Mouse (Mus musculus) cortical plate, adult 2 months (tissue): Measurements from ENCODE around the gene Atp2b2. TPM values are rescaled to one million over a fixed set of nuclear protein-coding genes. Genes with fewer than 3 reads are reported as not detected.

Source experiments
- H3K27ac ChIP-seq: fragments of 200-500 bp; 2 replicates; pipeline ENCODE4 v1.5.1; 2012; ENCODE audit warnings: low read length, control low read depth, inconsistent platforms; ENCODE audit not compliant: insufficient read depth
- H3K4me1 ChIP-seq: fragments of 200-500 bp; 2 replicates; pipeline ENCODE4 v1.6.1; 2011; ENCODE audit warnings: low read length; ENCODE audit not compliant: control insufficient read depth, insufficient read depth
- H3K4me3 ChIP-seq: fragments of 200-500 bp; 2 replicates; pipeline ENCODE4 v1.5.1; 2011; ENCODE audit warnings: mild to moderate bottlenecking, low read length, control low read depth; ENCODE audit not compliant: insufficient read depth
- CTCF ChIP-seq: fragments of 200-500 bp; IDR thresholded peaks from 2 replicates; pipeline ENCODE4 v1.5.1; 2011; ENCODE audit warnings: mild to moderate bottlenecking, control low read depth, low read length; ENCODE audit not compliant: insufficient read depth; ENCODE audit errors: extremely low read depth
- POLR2A ChIP-seq: fragments of 200-500 bp; IDR thresholded peaks from 2 replicates; pipeline ENCODE4 v1.6.1; 2011; ENCODE audit warnings: mild to moderate bottlenecking, low read length, control low read depth; ENCODE audit not compliant: insufficient read depth; ENCODE audit errors: extremely low read depth
- polyA plus RNA-seq: library from polyadenylated mRNA; depleted of rRNA; stranded (reverse); fragments of >200 nt; gene quantifications from 2 replicates; pipeline ENCODE4 v1.2.3, GENCODE M21; 2012

The Atp2b2 gene
- polyA plus RNA-seq, 1 experiment, result 238 TPM

DNA sequence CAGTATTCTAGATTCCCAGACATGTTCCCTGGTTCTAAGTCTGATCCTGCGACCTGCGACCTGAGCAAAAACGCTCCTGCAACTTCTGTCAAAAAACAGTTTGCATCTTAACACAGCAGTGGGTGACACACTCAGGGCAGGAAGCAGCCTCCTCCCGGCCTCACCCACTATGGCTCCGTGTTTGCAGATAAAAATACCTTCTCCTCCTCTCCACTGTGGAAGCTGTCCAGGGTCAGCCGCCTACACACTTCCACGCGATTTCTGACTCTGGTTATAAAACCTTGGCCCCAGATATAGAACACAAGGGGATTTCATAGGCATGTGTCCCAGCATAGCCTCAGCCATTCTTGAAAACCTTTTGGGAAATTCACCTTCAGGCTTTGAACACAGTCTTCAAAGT is 9.6 kb downstream of the Atp2b2 start:
- Histone ChIP-seq H3K4me1 (peaks cover 28% of the 10 kb centered on the region), H3K4me3 (no peak overlapping the region), H3K27ac (no peak overlapping the region)
- TF ChIP-seq POLR2A (no peak), CTCF (no peak)

DNA sequence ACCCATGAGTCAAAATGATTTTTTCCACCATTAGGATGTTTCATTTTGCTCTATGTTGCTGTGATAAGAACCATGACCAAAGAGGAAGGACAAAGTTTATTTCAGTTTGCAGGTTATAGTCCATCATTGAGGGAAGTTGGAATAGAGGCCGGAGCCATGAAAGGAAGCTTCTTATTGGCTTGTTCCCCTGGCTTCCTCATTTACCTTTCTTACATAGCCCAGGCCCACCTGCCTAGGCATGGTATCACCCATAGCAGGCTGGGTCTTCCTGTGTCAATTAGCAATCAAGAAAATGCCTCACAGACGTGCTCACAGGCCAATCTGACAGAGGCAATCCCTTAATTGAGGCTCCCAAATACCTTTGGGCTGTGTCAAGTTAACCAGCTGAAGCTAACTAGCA is 18.6 kb downstream of the Atp2b2 start:
- H3K4me1 ChIP-seq, result no peaks in the 10 kb centered on the region; the same call in none of the 2 replicates
- H3K4me3 ChIP-seq, result no peak overlapping the region
- H3K27ac ChIP-seq, result no peak overlapping the region
- TF ChIP-seq POLR2A (no peak), CTCF (no peak)

DNA sequence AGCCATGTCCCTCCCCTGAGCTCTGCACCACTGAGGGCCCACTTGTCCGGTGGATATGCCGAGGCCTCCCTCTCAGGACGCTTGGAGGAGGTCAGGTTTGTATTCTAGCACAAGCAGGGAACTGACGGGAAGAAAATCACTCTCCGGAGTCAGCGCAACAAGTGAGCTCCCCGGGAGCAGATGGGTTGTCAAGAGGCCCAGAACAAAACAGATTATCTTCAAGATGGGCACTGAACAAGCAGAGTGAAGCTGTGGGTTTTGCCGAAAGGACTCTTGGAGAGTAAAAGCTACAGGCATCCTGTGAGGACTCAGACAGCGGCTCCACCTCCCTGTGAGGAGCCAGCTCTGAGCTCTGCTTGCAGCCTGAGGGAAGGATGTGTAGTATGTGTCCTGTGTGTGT is 20.3 kb downstream of the Atp2b2 start:
- no peaks in the 10 kb centered on the region; the same call in 1 of the 2 replicates for H3K4me1 ChIP-seq
- H3K27ac ChIP-seq, result no peak overlapping the region
- no peak for TF ChIP-seq POLR2A
- H3K4me3 ChIP-seq, result no peak overlapping the region

DNA sequence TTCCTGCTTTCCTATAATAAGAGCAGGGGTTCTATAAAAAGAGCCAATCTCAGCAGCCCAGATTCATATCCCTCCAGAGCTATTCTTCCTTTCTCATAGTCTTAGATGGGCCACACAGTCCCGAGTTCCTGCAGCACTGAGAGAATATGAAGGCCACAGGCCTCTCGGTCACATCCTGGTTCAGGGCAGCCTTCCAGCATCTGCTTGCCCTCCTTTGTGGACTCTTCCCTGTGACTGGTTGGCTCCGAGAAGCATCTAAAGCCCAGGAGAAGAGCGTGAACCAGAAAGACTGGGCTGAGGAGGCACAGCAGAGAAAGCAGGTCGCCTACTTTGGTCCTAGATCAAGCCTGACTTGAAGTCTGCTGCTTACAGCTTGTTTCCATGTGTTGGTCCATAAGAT is 28.6 kb downstream of the Atp2b2 start:
- H3K4me1 ChIP-seq, result peaks cover 6% of the 10 kb centered on the region
- no peak overlapping the region for H3K27ac ChIP-seq
- H3K4me3 ChIP-seq, result no peak overlapping the region
- no peak for TF ChIP-seq CTCF
- TF ChIP-seq POLR2A, result no peak

DNA sequence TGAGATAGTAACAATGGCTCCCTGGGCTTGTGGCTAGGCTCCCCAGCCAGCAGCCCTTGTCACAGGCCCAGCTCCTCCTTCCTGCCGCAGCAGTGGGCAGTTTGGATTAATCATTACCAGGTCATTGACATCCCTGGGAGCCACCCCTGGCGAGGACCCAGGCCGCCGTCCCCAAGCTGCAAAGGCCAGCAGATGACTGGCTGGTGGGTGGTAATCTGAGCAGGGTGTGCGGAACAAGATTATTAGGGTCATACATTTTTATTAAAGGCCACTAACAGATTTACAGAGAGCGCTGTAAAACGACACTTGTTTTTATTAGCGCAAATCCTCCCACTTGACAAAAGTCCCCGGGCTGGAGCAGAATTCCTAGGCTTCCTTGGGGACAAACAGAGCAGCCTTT is 29.6 kb downstream of the Atp2b2 start:
- TF ChIP-seq CTCF, result no peak
- no peak for TF ChIP-seq POLR2A
- H3K27ac ChIP-seq, result no peak overlapping the region
- H3K4me1 ChIP-seq, result peaks cover 6% of the 10 kb centered on the region
- no peak overlapping the region for H3K4me3 ChIP-seq

DNA sequence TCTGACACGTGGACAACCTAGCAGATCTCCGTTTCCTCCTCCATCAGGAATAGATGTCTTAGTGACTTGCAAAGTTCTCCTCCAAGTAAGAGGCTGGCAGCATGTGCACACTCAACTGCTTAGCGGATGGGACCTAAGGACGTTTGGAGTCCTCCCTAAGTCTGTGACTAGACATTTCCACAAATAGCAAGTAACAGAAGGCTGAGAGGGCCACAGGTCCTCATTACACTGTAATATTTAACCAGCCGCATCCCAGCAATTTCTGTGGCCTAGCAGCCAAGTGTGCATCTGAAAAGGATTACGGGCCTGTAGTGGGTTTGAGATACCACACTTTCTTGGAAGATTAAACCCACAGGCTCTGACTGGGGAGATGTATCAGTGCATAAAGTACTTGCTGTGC is 30.4 kb downstream of the Atp2b2 start:
- no peak overlapping the region for H3K4me3 ChIP-seq
- H3K27ac ChIP-seq, result no peak overlapping the region
- TF ChIP-seq CTCF, result no peak
- no peak for TF ChIP-seq POLR2A

DNA sequence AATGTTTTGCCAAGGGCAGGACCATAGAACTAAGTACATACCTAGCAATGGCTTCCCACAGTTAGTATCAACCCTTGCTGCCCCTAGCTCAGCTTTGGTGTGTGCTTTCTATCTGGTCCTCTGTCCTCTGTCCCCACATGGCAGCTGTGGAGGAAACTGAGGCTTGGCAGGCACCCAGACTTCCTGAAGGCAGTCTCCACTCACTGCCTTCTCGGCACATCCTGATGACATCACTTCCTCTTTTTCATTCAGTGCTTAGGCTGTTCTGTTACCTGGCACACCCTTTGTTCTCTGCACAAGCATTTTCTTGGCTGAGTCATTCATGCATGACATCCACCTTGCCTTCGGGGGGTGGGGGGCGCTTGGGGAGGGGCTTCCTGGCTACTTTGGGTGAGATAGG is 38.6 kb downstream of the Atp2b2 start:
- no peak for TF ChIP-seq CTCF
- no peak for TF ChIP-seq POLR2A
- no peak overlapping the region for H3K27ac ChIP-seq
- H3K4me3 ChIP-seq, result no peak overlapping the region
- H3K4me1 ChIP-seq, result peaks cover 13% of the 10 kb centered on the region

More for the DNA sequence above, 30.4 kb downstream of the Atp2b2 start:
- peaks cover 7% of the 10 kb centered on the region for H3K4me1 ChIP-seq

DNA sequence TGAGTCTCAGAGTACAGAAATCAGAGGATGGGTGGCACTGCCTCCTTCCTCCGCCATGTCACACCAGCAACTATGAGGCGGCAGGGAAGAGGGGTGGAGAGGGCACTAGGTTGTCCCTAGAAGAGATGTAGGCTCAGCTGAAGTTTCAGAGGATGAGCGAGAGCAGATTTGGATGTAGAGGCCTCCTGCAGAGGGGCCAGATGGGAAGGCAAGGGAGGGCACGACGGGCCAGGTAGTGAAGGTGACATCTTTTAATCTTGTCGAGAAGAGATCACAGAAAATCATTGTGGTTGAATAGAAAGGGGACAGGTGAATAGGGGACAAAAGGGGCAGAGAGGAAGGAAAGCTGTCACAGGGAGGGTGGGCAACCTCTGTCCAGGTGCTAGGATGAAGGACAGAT is 41.5 kb downstream of the Atp2b2 start:
- H3K4me3 ChIP-seq, result no peak overlapping the region
- peaks cover 18% of the 10 kb centered on the region for H3K4me1 ChIP-seq
- no peak overlapping the region; the same call in 1 of the 2 replicates for H3K27ac ChIP-seq
- TF ChIP-seq POLR2A (no peak), CTCF (no peak)

DNA sequence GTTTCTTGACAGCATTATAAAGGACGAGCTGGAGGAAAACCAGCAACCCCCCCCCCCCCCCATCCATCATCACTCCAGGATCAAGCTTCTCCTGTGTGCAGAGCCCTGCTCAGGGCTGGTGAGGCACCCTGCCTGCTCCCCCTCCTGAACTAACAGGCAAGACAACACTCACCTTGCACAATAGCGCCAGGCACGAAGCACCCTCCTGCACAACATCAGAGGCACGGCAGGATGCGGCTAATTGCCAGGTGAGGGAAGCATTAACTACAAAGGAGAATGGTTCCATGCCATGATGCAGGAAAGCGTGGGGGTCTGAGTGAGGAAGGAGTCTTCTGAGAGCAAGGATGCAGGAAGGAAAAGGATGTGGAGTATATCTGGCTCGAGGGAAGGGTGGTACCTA is 42.1 kb downstream of the Atp2b2 start:
- TF ChIP-seq POLR2A (no peak), CTCF (no peak)
- Histone ChIP-seq H3K27ac (no peak overlapping the region), H3K4me1 (peaks cover 14% of the 10 kb centered on the region)

DNA sequence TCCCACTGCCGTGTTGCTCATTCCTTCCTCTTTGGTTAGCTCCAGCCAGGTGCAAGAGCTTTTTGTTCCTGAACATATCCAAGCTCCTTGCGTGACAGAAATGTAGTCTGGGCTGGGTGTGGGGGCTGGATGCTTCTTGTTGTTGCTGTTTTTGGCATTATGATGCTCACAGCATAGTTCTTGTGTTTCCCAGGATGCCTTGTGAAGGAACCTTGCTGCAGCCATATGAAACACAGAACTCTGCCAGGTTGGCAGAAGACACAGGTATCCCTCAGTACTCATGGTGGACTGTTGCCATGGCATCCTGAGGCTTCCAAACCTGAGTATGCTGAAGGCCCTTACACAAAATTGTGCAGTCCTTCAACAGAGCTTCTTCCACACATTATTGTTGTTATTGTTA is 44.0 kb downstream of the Atp2b2 start:
- no peak for TF ChIP-seq CTCF
- no peak for TF ChIP-seq POLR2A
- Histone ChIP-seq H3K27ac (peak overlapping the region; percentile 63; the same call in 1 of the 2 replicates), H3K4me1 (peaks cover 14% of the 10 kb centered on the region)

More for the DNA sequence above, 42.1 kb downstream of the Atp2b2 start:
- H3K4me3 ChIP-seq, result no peak overlapping the region

DNA sequence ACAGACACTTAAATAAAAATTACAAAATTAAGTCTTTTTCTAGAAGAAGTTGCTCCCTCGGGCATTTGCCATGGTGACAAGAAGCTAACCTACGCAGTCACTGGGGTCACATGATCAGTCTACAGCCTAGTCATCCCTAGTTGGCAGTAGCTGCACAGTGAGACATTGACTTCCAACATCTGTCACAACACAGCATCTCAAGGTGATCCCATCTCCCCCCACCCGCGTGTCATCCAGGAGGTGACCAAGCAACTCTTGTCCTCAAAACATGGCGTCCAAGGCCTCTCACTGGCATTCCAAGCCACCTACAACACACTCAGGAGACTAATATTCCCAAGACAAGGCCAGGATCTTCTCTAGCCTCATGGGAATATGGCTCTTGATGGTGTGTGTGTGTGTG is 48.2 kb downstream of the Atp2b2 start:
- TF ChIP-seq POLR2A, result no peak
- TF ChIP-seq CTCF, result no peak
- H3K4me3 ChIP-seq, result no peak overlapping the region
- H3K27ac ChIP-seq, result no peak overlapping the region
- H3K4me1 ChIP-seq, result peaks cover 19% of the 10 kb centered on the region

More for the DNA sequence above, 44.0 kb downstream of the Atp2b2 start:
- no peak overlapping the region for H3K4me3 ChIP-seq

DNA sequence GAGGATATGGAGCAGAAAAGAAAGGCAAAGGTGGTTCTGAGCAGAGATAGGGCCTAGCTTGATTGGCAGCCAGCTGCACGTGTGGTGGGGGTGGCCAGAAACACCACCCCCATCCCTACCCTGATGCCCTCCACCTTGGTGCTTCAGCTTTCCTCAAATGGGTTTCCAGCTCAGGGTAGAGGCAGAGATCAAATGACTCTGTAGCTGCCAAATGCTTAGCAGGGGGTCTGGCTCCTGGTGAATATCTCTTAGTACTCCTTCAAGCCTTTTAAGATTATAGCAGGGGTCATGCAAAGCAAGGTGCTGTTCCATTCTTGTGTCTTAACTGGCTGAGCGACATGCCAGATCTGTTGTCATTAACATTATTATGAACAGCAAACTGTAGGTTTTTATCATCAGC is 50.3 kb downstream of the Atp2b2 start:
- TF ChIP-seq POLR2A (no peak), CTCF (no peak)
- peaks cover 15% of the 10 kb centered on the region for H3K4me1 ChIP-seq
- H3K4me3 ChIP-seq, result no peak overlapping the region
- H3K27ac ChIP-seq, result 0 out of 2 replicates have a peak overlapping the region, but pooled peaks have one; percentile 7
